Mouse (Mus musculus): Measurements from ENCODE around the gene AC170998.1. TPM values are rescaled to one million over a fixed set of nuclear protein-coding genes. Genes with fewer than 3 reads are reported as not detected.
A peak's percentile ranks its signal among the peaks of the same experiment; 100 is the strongest.
"Not testable (repeated sequence)": the region's sequence is repeated elsewhere in the genome, so short reads cannot be mapped to it uniquely, and the experiment has no call there.

The AC170998.1 gene
- total and polyA plus RNA-seq, 2 experiments from 2014 or later = 2.7 to 3.2 TPM

- Histone ChIP-seq H3K9ac (replicated peaks; ENCODE audit: low read length, poor library complexity, severe bottlenecking) (peak within 1 kb of the TSS; percentile 9; the same call in 1 of the 2 replicates), H3K36me3 (ENCODE audit: insufficient read depth, low read length) (no peaks in the 10 kb centered on the region), H3K9me3 (ENCODE audit: low read length) (no peaks in the 10 kb centered on the region), H3K4me3 (ENCODE audit: low read depth, low read length) (peak within 1 kb of the TSS; percentile 36), H3K4me2 (ENCODE audit: low read depth, low read length, poor library complexity, severe bottlenecking) (peak within 1 kb of the TSS; percentile 71), H3K27ac (ENCODE audit: low read depth, low read length) (no peak within 1 kb of the TSS), H3K4me1 (ENCODE audit: insufficient read depth, low read length) (peaks cover 12% of the 10 kb centered on the region), H3K27me3 (ENCODE audit: insufficient read depth, low read length) (peaks cover 24% of the 10 kb centered on the region)
- no peak for TF ChIP-seq CTCF (IDR thresholded peaks at IDR 0.05)
- 1% methylated on average over 50 of the region's 58 CpGs for WGBS
- no peak for DNase-seq (ENCODE audit: low spot score)
- ATAC-seq (ENCODE audit: low FRiP score) = no peak
Observed at GRCm38 (mm10) chr17:28769121-28769874, 43.4 kb downstream of the AC170998.1 start, which contains the start of gene Mapk13. Gene Mapk13 (plus strand): TSS chr17:28769297.

GRCm38 (mm10) chr17:28769875-28770421 lies 44.1 kb downstream of the AC170998.1 start:
- Histone ChIP-seq H3K36me3 (ENCODE audit: insufficient read depth, low read length) (no peaks in the 10 kb centered on the region), H3K9me3 (ENCODE audit: low read length) (no peaks in the 10 kb centered on the region), H3K27ac (ENCODE audit: low read depth, low read length) (no peak overlapping the region), H3K9ac (replicated peaks; ENCODE audit: low read length, poor library complexity, severe bottlenecking) (peak overlapping the region; percentile 9; the same call in 1 of the 2 replicates), H3K4me1 (ENCODE audit: insufficient read depth, low read length) (peaks cover 12% of the 10 kb centered on the region), H3K27me3 (ENCODE audit: insufficient read depth, low read length) (peaks cover 24% of the 10 kb centered on the region), H3K4me2 (ENCODE audit: low read depth, low read length, poor library complexity, severe bottlenecking) (peak overlapping the region; percentile 71), H3K4me3 (ENCODE audit: low read depth, low read length) (peak overlapping the region; percentile 36)
- no peak for DNase-seq (ENCODE audit: low spot score)
- ATAC-seq (ENCODE audit: low FRiP score) = no peak
- TF ChIP-seq CTCF (IDR thresholded peaks at IDR 0.05) = no peak
- 6% methylated on average over 24 of the region's 24 CpGs for WGBS

GRCm38 (mm10) chr17:28771289-28771688 lies 45.4 kb downstream of the AC170998.1 start:
- H3K4me3 ChIP-seq (ENCODE audit: low read depth, low read length) = no peak overlapping the region
- H3K9ac ChIP-seq (replicated peaks; ENCODE audit: low read length, poor library complexity, severe bottlenecking) = no peak overlapping the region
- H3K27ac ChIP-seq (ENCODE audit: low read depth, low read length) = no peak overlapping the region
- TF ChIP-seq CTCF (IDR thresholded peaks at IDR 0.05) = no peak
- peaks cover 24% of the 10 kb centered on the region for H3K27me3 ChIP-seq (ENCODE audit: insufficient read depth, low read length)
- peaks cover 12% of the 10 kb centered on the region for H3K4me1 ChIP-seq (ENCODE audit: insufficient read depth, low read length)
- H3K9me3 ChIP-seq (ENCODE audit: low read length) = no peaks in the 10 kb centered on the region
- H3K4me2 ChIP-seq (ENCODE audit: low read depth, low read length, poor library complexity, severe bottlenecking) = no peak overlapping the region
- 93% methylated on average over 5 of the region's 5 CpGs for WGBS
- DNase-seq (ENCODE audit: low spot score) (no peak), ATAC-seq (ENCODE audit: low FRiP score) (no peak)
- H3K36me3 ChIP-seq (ENCODE audit: insufficient read depth, low read length) = no peaks in the 10 kb centered on the region

DNA sequence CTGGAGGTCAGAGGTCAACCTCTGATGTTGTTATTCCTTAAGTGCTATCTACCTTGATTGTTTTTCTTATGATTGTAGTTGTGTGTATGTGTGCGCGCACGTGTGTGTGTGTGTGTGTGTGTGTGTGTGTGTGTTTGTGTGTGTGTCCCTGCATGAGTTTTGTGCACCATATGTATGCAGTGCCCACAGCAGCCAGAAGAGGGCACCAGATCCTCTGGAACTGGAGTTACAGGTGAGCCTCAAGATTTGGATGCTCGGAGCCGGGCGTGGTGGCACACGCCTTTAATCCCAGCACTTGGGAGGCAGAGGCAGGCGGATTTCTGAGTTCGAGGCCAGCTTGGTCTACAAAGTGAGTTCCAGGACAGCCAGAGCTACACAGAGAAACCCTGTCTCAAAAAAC lies 48.4 kb downstream of the AC170998.1 start:
- TF ChIP-seq CTCF (IDR thresholded peaks at IDR 0.05) = peak; percentile 29; the same call in 1 of the 2 replicates
- DNase-seq (ENCODE audit: low spot score) = not testable (repeated sequence)

GRCm38 (mm10) chr17:28775161-28775560 lies 49.3 kb downstream of the AC170998.1 start:
- Histone ChIP-seq H3K9ac (replicated peaks; ENCODE audit: low read length, poor library complexity, severe bottlenecking) (no peak overlapping the region), H3K27ac (ENCODE audit: low read depth, low read length) (no peak overlapping the region), H3K4me2 (ENCODE audit: low read depth, low read length, poor library complexity, severe bottlenecking) (no peak overlapping the region), H3K36me3 (ENCODE audit: insufficient read depth, low read length) (no peaks in the 10 kb centered on the region), H3K27me3 (ENCODE audit: insufficient read depth, low read length) (peaks cover 10% of the 10 kb centered on the region), H3K9me3 (ENCODE audit: low read length) (no peaks in the 10 kb centered on the region), H3K4me1 (ENCODE audit: insufficient read depth, low read length) (no peaks in the 10 kb centered on the region; the same call in 1 of the 2 replicates), H3K4me3 (ENCODE audit: low read depth, low read length) (no peak overlapping the region)
- TF ChIP-seq CTCF (IDR thresholded peaks at IDR 0.05) = no peak
- 85% methylated on average over 4 of the region's 4 CpGs for WGBS
- ATAC-seq (ENCODE audit: low FRiP score) (no peak), DNase-seq (ENCODE audit: low spot score) (no peak)

More for the DNA sequence above, 48.4 kb downstream of the AC170998.1 start:
- not testable (repeated sequence) for H3K4me3 ChIP-seq (ENCODE audit: low read depth, low read length); H3K4me2 ChIP-seq (ENCODE audit: low read depth, low read length, poor library complexity, severe bottlenecking); H3K9ac ChIP-seq (replicated peaks; ENCODE audit: low read length, poor library complexity, severe bottlenecking); ATAC-seq (ENCODE audit: low FRiP score); H3K27ac ChIP-seq (ENCODE audit: low read depth, low read length); H3K4me1 ChIP-seq (ENCODE audit: insufficient read depth, low read length); H3K9me3 ChIP-seq (ENCODE audit: low read length); H3K36me3 ChIP-seq (ENCODE audit: insufficient read depth, low read length)
- H3K27me3 ChIP-seq (ENCODE audit: insufficient read depth, low read length) = peaks cover 17% of the 10 kb centered on the region
- 94% methylated on average over 9 of the region's 9 CpGs for WGBS

Other genes starting within 250 kb of the AC170998.1 start
- 29.9 and 31.9 TPM in 2 replicates for gene Fkbp5, start 208.6 kb upstream of the AC170998.1 start, total RNA-seq (2014; rRNA removed)
- 19.9 and 22.5 TPM in 2 replicates for gene Fkbp5, start 208.6 kb upstream of the AC170998.1 start, polyA plus RNA-seq (2015; fragmentation: Nextera tagmentation; extraction: Ambion mirVana)
- gene Armc12, start 195.3 kb upstream of the AC170998.1 start, total RNA-seq (2014; rRNA removed) = not detected in 2 replicates
- not detected in 2 replicates for gene Armc12, start 195.3 kb upstream of the AC170998.1 start, polyA plus RNA-seq (2015; fragmentation: Nextera tagmentation; extraction: Ambion mirVana)
- not detected in 2 replicates for gene Clpsl2, start 176.7 kb upstream of the AC170998.1 start, total RNA-seq (2014; rRNA removed)
- not detected in 2 replicates for gene Clpsl2, start 176.7 kb upstream of the AC170998.1 start, polyA plus RNA-seq (2015; fragmentation: Nextera tagmentation; extraction: Ambion mirVana)
- gene Clps, start 165.3 kb upstream of the AC170998.1 start, total RNA-seq (2014; rRNA removed) = not detected in 2 replicates
- not detected in 2 replicates for gene Clps, start 165.3 kb upstream of the AC170998.1 start, polyA plus RNA-seq (2015; fragmentation: Nextera tagmentation; extraction: Ambion mirVana)
- gene Lhfpl5, start 150.4 kb upstream of the AC170998.1 start, total RNA-seq (2014; rRNA removed) = 22.8 and 28.6 TPM in 2 replicates
- 21.0 and 25.5 TPM in 2 replicates for gene Lhfpl5, start 150.4 kb upstream of the AC170998.1 start, polyA plus RNA-seq (2015; fragmentation: Nextera tagmentation; extraction: Ambion mirVana)
- gene Srpk1, start 103.4 kb upstream of the AC170998.1 start, total RNA-seq (2014; rRNA removed) = 58.1 and 67.5 TPM in 2 replicates
- 73.3 and 80.7 TPM in 2 replicates for gene Srpk1, start 103.4 kb upstream of the AC170998.1 start, polyA plus RNA-seq (2015; fragmentation: Nextera tagmentation; extraction: Ambion mirVana)
- 1.1 and 4.4 TPM in 2 replicates for gene Slc26a8, start 35.9 kb upstream of the AC170998.1 start, total RNA-seq (2014; rRNA removed)
- 1.7 and 1.8 TPM in 2 replicates for gene Slc26a8, start 35.9 kb upstream of the AC170998.1 start, polyA plus RNA-seq (2015; fragmentation: Nextera tagmentation; extraction: Ambion mirVana)
- 40.5 and 43.4 TPM in 2 replicates for gene Mapk14, start 34.8 kb upstream of the AC170998.1 start, total RNA-seq (2014; rRNA removed)
- 16.3 and 19.0 TPM in 2 replicates for gene Mapk14, start 34.8 kb upstream of the AC170998.1 start, polyA plus RNA-seq (2015; fragmentation: Nextera tagmentation; extraction: Ambion mirVana)
- 0.66 and 1.5 TPM in 2 replicates for gene Mapk13, start 43.2 kb downstream of the AC170998.1 start, total RNA-seq (2014; rRNA removed)
- 1.0 and 1.1 TPM in 2 replicates for gene Mapk13, start 43.2 kb downstream of the AC170998.1 start, polyA plus RNA-seq (2015; fragmentation: Nextera tagmentation; extraction: Ambion mirVana)
- 14.9 and 21.5 TPM in 2 replicates for gene Brpf3, start 75.0 kb downstream of the AC170998.1 start, total RNA-seq (2014; rRNA removed)
- gene Brpf3, start 75.0 kb downstream of the AC170998.1 start, polyA plus RNA-seq (2015; fragmentation: Nextera tagmentation; extraction: Ambion mirVana) = 3.5 and 4.9 TPM in 2 replicates
- 0.05 and 0.14 TPM in 2 replicates for gene Pnpla1, start 132.3 kb downstream of the AC170998.1 start, total RNA-seq (2014; rRNA removed)
- gene Pnpla1, start 132.3 kb downstream of the AC170998.1 start, polyA plus RNA-seq (2015; fragmentation: Nextera tagmentation; extraction: Ambion mirVana) = 0.07 TPM in 1 of 2 replicates, not detected in the other
- 9.8 and 32.9 TPM in 2 replicates for gene 4930539E08Rik, start 189.2 kb downstream of the AC170998.1 start, total RNA-seq (2014; rRNA removed)
- gene 4930539E08Rik, start 189.2 kb downstream of the AC170998.1 start, polyA plus RNA-seq (2015; fragmentation: Nextera tagmentation; extraction: Ambion mirVana) = 4.3 and 4.5 TPM in 2 replicates
- 0.49 TPM in 1 of 2 replicates, not detected in the other for gene Pxt1, start 217.8 kb downstream of the AC170998.1 start, total RNA-seq (2014; rRNA removed)
- 0.15 TPM in 1 of 2 replicates, not detected in the other for gene Pxt1, start 217.8 kb downstream of the AC170998.1 start, polyA plus RNA-seq (2015; fragmentation: Nextera tagmentation; extraction: Ambion mirVana)
- 60.0 and 64.9 TPM in 2 replicates for gene Kctd20, start 225.9 kb downstream of the AC170998.1 start, total RNA-seq (2014; rRNA removed)
- 63.2 and 63.8 TPM in 2 replicates for gene Kctd20, start 225.9 kb downstream of the AC170998.1 start, polyA plus RNA-seq (2015; fragmentation: Nextera tagmentation; extraction: Ambion mirVana)

Data from midbrain, postnatal 0 days (tissue).